Comparison of ENCODE assay signal across 8 mouse cellular contexts in genomic region chr5:125267150-125267961, GRCm38 (mm10).
DNase-seq lines count a peak whose midpoint lies in the region; ATAC-seq lines count a peak whose summit lies in the region.

No protein-coding gene starts in this region.

- H3K4me2 ChIP-seq in forebrain, embryonic 16.5 days (ENCODE audit: low read length): peak overlapping the region; percentile 45
- H3K4me2 ChIP-seq in hindbrain, embryonic 12.5 days (replicated peaks): peak overlapping the region; percentile 34
- peak overlapping the region; percentile 44 for H3K4me2 ChIP-seq in midbrain, embryonic 13.5 days (replicated peaks)

- ATAC-seq in forebrain, embryonic 16.5 days: peak; percentile 32; the same call in 1 of the 2 replicates
- ATAC-seq in hindbrain, embryonic 12.5 days (ENCODE audit: low FRiP score): peak; percentile 49
- ATAC-seq in midbrain, embryonic 13.5 days: peak; percentile 31; the same call in 1 of the 2 replicates

- peak overlapping the region; percentile 77 for H3K27ac ChIP-seq in forebrain, embryonic 16.5 days (ENCODE audit: low read length)
- H3K27ac ChIP-seq in hindbrain, embryonic 12.5 days: peak overlapping the region; percentile 87
- 0 out of 2 replicates have a peak overlapping the region, but pooled peaks have one; percentile 20 for H3K27ac ChIP-seq in limb, embryonic 10.5 days
- H3K27ac ChIP-seq in midbrain, embryonic 13.5 days: peak overlapping the region; percentile 87

- no peaks in the 10 kb centered on the region for H3K9me3 ChIP-seq in forebrain, embryonic 16.5 days (ENCODE audit: control insufficient read depth, low read length)
- no peaks in the 10 kb centered on the region for H3K9me3 ChIP-seq in hindbrain, embryonic 12.5 days (replicated peaks)
- H3K9me3 ChIP-seq in limb, embryonic 10.5 days (replicated peaks): no peaks in the 10 kb centered on the region
- H3K9me3 ChIP-seq in midbrain, embryonic 13.5 days: no peaks in the 10 kb centered on the region

- H3K4me1 ChIP-seq in forebrain, embryonic 16.5 days (replicated peaks; ENCODE audit: control insufficient read depth, insufficient read depth, low read length): peaks cover 39% of the 10 kb centered on the region
- H3K4me1 ChIP-seq in hindbrain, embryonic 12.5 days: peaks cover 50% of the 10 kb centered on the region
- peaks cover 46% of the 10 kb centered on the region for H3K4me1 ChIP-seq in limb, embryonic 10.5 days
- H3K4me1 ChIP-seq in midbrain, embryonic 13.5 days (replicated peaks): peaks cover 58% of the 10 kb centered on the region

- no peaks in the 10 kb centered on the region for H3K36me3 ChIP-seq in forebrain, embryonic 16.5 days (ENCODE audit: control insufficient read depth, insufficient read depth)
- H3K36me3 ChIP-seq in hindbrain, embryonic 12.5 days: no peaks in the 10 kb centered on the region
- H3K36me3 ChIP-seq in limb, embryonic 10.5 days: no peaks in the 10 kb centered on the region
- no peaks in the 10 kb centered on the region for H3K36me3 ChIP-seq in midbrain, embryonic 13.5 days

- 18% methylated on average over 35 of the region's 35 CpGs for whole genome bisulfite sequencing in forebrain, embryonic 16.5 days
- WGBS in hindbrain, embryonic 12.5 days: 31% methylated on average over 35 of the region's 35 CpGs
- 62% methylated on average over 35 of the region's 35 CpGs for WGBS in limb, embryonic 10.5 days
- WGBS in midbrain, embryonic 13.5 days: 24% methylated on average over 35 of the region's 35 CpGs

- no peaks in the 10 kb centered on the region for H3K27me3 ChIP-seq in forebrain, embryonic 16.5 days (replicated peaks; ENCODE audit: control insufficient read depth, insufficient read depth, low read length)
- 0 out of 2 replicates have a peak, but pooled peaks cover 2% of the 10 kb centered on the region for H3K27me3 ChIP-seq in hindbrain, embryonic 12.5 days
- peaks cover 5% of the 10 kb centered on the region; the same call in 1 of the 2 replicates for H3K27me3 ChIP-seq in limb, embryonic 10.5 days (ENCODE audit: low read depth, poor library complexity, severe bottlenecking)
- H3K27me3 ChIP-seq in midbrain, embryonic 13.5 days: no peaks in the 10 kb centered on the region

- peak overlapping the region; percentile 27 for H3K4me3 ChIP-seq in forebrain, embryonic 16.5 days (replicated peaks; ENCODE audit: low read length)
- peak overlapping the region; percentile 11; the same call in 1 of the 2 replicates for H3K4me3 ChIP-seq in hindbrain, embryonic 12.5 days
- H3K4me3 ChIP-seq in limb, embryonic 10.5 days: no peak overlapping the region
- peak overlapping the region; percentile 16 for H3K4me3 ChIP-seq in midbrain, embryonic 13.5 days (replicated peaks)

- H3K9ac ChIP-seq in forebrain, embryonic 16.5 days (replicated peaks; ENCODE audit: low read depth, low read length): peak overlapping the region; percentile 27
- peak overlapping the region; percentile 15; the same call in 1 of the 2 replicates for H3K9ac ChIP-seq in hindbrain, embryonic 12.5 days
- 0 out of 2 replicates have a peak overlapping the region, but pooled peaks have one; percentile 10 for H3K9ac ChIP-seq in midbrain, embryonic 13.5 days (replicated peaks)

- DNase-seq in ovary, postnatal 36 days (ENCODE audit: low spot score): peak; percentile 46
- DNase-seq in ovary, postnatal 10 days (ENCODE audit: low spot score): no peak
- no peak for DNase-seq in limb, embryonic 10.5 days (ENCODE audit: low spot score)
- no peak for DNase-seq in thymus, postnatal 0 days (ENCODE audit: low spot score)
- DNase-seq in thymus, postnatal 14 days: no peak

Comparison
In these comparisons a context has a peak if more than half of its experiments do, and no peak if none do; other contexts are left out.
1. H3K27ac ChIP-seq: peak in every context shown above with its lines; median percentile 87 in hindbrain, embryonic 12.5 days; 87 in midbrain, embryonic 13.5 days; 77 in forebrain, embryonic 16.5 days; 20 in limb, embryonic 10.5 days.